Mouse (Mus musculus) neural tube, embryonic 14.5 days (tissue): ENCODE results near the gene Irf3. TPM values are rescaled to one million over a fixed set of nuclear protein-coding genes. Genes with fewer than 3 reads are reported as not detected.

Source experiments
- ATAC-seq: fragments of 200-750 bp; cut with Nextera tagmentation; 2 replicates; pipeline ENCODE4 v1.8.0; 2017; ENCODE audit warnings: low read depth, mild to moderate bottlenecking, moderate TSS enrichment, moderate library complexity
- H3K27ac ChIP-seq: fragments of 300-500 bp; sonication (generic); 2 replicates; pipeline ENCODE4 v1.5.1; 2014; ENCODE audit warnings: low read depth, mild to moderate bottlenecking, control low read depth, low read length, moderate library complexity, mixed read lengths
- H3K27me3 ChIP-seq: fragments of 300-500 bp; sonication (generic); 2 replicates; pipeline ENCODE4 v1.6.1; 2014; ENCODE audit warnings: low read length; ENCODE audit not compliant: control insufficient read depth, insufficient read depth
- H3K36me3 ChIP-seq: fragments of 300-500 bp; sonication (generic); 2 replicates; pipeline ENCODE4 v1.6.1; 2014; ENCODE audit warnings: low read length, mixed read lengths; ENCODE audit not compliant: control insufficient read depth, insufficient read depth
- H3K4me1 ChIP-seq: fragments of 300-500 bp; sonication (generic); 2 replicates; pipeline ENCODE4 v1.6.1; 2014; ENCODE audit warnings: low read length; ENCODE audit not compliant: control insufficient read depth, insufficient read depth
- H3K4me2 ChIP-seq: fragments of 300-500 bp; sonication (generic); 2 replicates; pipeline ENCODE4 v1.6.1; 2014; ENCODE audit warnings: mild to moderate bottlenecking, low read depth, low read length, control low read depth
- H3K4me3 ChIP-seq: fragments of 300-500 bp; sonication (generic); 2 replicates; pipeline ENCODE4 v1.5.1; 2014; ENCODE audit warnings: low read depth, low read length, control low read depth, mixed read lengths
- H3K9ac ChIP-seq: fragments of 300-500 bp; sonication (generic); replicated peaks from 2 replicates; pipeline ENCODE4 v1.6.1; 2014; ENCODE audit warnings: low read depth, mild to moderate bottlenecking, control low read depth, low read length, mixed read lengths
- H3K9me3 ChIP-seq: fragments of 300-500 bp; sonication (generic); 2 replicates; pipeline ENCODE4 v1.6.1; 2016; ENCODE audit warnings: low read length; ENCODE audit not compliant: control insufficient read depth
- WGBS: fragments of 180-500 bp; shearing (Covaris S2); extraction: QIAGEN DNeasy Blood & Tissue Kit; methylation state at CpG from one replicate; pipeline ENCODE4 v1.1.7; 2014; 5-methylcytosine and 5-hydroxymethylcytosine counted together
- polyA plus RNA-seq: library from polyadenylated mRNA; unstranded; fragments of >200 nt; fragmentation: Nextera tagmentation; extraction: Ambion mirVana; gene quantifications from 2 replicates; pipeline ENCODE4 v1.2.1, GENCODE M21; 2014

Irf3 gene
- polyA plus RNA-seq, 1 experiment from 2014 or later: 53.8 TPM

DNA sequence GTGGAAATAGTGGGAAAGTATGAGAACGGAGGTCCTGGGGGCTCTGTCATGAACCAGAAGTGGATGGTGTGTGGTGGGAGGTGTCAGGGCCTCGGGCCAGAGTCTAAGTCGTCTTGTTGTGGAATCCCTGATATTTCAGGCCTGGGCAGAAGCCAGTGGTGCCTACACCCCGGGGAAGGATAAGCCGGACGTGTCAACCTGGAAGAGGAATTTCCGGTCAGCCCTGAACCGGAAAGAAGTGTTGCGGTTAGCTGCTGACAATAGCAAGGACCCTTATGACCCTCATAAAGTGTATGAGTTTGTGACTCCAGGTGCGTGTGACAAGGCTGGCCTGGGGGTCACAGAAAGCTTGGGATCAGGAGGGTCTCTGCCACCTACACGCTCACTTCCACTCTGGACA is 2.3 kb downstream of the Irf3 start:
- no peak for ATAC-seq
- H3K9me3 ChIP-seq: no peaks in the 10 kb centered on the region
- peaks cover 10% of the 10 kb centered on the region for H3K4me1 ChIP-seq
- H3K36me3 ChIP-seq: peaks cover 34% of the 10 kb centered on the region
- H3K27me3 ChIP-seq: no peaks in the 10 kb centered on the region
- 78% methylated on average over 11 of the region's 11 CpGs for WGBS
- no peak overlapping the region for H3K4me3 ChIP-seq
- H3K27ac ChIP-seq: no peak overlapping the region
- H3K4me2 ChIP-seq: no peak overlapping the region
- H3K9ac ChIP-seq: no peak overlapping the region

DNA sequence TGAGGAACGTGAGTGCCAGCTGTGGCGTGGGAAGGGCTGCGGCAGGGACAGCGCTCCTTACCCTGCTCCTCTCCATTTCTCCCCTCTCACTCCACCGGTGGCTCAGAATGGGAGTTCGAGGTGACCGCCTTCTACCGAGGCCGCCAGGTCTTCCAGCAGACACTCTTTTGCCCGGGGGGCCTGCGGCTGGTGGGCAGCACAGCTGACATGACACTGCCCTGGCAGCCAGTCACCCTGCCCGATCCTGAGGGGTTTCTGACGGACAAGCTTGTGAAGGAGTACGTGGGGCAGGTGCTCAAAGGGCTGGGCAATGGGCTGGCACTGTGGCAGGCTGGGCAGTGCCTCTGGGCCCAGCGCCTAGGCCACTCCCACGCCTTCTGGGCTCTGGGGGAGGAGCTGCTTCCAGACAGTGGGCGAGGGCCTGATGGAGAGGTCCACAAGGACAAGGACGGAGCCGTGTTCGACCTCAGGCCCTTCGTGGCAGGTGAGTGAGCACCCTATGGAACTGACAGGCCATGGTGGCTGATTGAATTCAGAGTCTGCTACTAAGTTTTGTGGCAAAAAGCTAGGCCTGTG is 3.2 kb downstream of the Irf3 start:
- H3K27ac ChIP-seq: no peak overlapping the region
- no peaks in the 10 kb centered on the region for H3K9me3 ChIP-seq
- H3K36me3 ChIP-seq: peaks cover 42% of the 10 kb centered on the region
- no peaks in the 10 kb centered on the region for H3K27me3 ChIP-seq
- 82% methylated on average over 20 of the region's 21 CpGs for WGBS
- H3K9ac ChIP-seq: no peak overlapping the region
- no peak overlapping the region for H3K4me2 ChIP-seq
- H3K4me1 ChIP-seq: peaks cover 10% of the 10 kb centered on the region
- H3K4me3 ChIP-seq: no peak overlapping the region
- no peak for ATAC-seq

DNA sequence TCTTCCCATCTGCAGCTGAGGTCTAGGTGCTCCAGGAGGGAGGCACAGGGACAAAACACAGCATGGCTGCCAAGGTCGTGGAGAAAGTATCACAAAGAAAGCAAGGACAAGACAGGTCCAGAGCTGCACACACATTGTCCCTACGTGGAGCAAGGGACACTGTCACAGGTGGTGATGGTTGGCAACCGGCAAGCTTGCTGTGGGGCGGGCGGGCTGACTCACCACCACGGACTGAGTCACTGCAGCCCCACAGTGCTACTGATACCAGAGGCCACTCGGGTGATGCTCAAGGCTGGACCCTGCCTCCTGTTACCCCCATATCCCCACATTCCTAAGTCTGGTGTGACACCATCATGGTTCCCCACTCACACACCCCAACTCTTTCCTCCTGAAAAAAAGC is 5.0 kb downstream of the Irf3 start:
- Histone ChIP-seq H3K9me3 (no peaks in the 10 kb centered on the region), H3K4me1 (peaks cover 10% of the 10 kb centered on the region), H3K27me3 (no peaks in the 10 kb centered on the region), H3K36me3 (peaks cover 60% of the 10 kb centered on the region), H3K9ac (no peak overlapping the region), H3K4me3 (no peak overlapping the region), H3K27ac (no peak overlapping the region), H3K4me2 (no peak overlapping the region)
- 87% methylated on average over 7 of the region's 7 CpGs for WGBS
- no peak for ATAC-seq

DNA sequence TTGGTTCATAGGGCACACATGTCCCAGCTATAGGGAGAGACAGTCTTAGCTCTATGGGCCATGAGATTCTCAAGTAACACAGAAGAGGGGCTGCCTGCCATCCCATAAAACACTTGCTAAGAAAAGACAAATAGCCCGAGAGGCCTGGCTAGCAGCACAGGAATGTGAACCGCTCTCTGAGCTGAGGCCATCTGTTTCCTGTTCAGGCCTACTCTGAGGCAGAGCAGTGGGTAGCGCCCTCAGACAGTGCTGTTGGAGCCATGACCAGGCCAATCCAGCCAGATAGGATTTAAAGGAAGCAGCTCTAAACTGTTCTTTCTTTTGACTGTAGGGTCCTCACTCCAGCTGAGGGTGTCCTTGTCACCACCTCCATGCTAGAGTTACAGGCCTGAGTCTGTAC is 7.1 kb downstream of the Irf3 start:
- peaks cover 78% of the 10 kb centered on the region for H3K36me3 ChIP-seq
- no peak overlapping the region for H3K9ac ChIP-seq
- H3K4me2 ChIP-seq: no peak overlapping the region
- H3K27ac ChIP-seq: no peak overlapping the region
- no peaks in the 10 kb centered on the region for H3K27me3 ChIP-seq
- ATAC-seq: no peak
- 72% methylated on average over 3 of the region's 3 CpGs for whole genome bisulfite sequencing
- H3K4me1 ChIP-seq: no peaks in the 10 kb centered on the region
- no peaks in the 10 kb centered on the region for H3K9me3 ChIP-seq
- H3K4me3 ChIP-seq: no peak overlapping the region

DNA sequence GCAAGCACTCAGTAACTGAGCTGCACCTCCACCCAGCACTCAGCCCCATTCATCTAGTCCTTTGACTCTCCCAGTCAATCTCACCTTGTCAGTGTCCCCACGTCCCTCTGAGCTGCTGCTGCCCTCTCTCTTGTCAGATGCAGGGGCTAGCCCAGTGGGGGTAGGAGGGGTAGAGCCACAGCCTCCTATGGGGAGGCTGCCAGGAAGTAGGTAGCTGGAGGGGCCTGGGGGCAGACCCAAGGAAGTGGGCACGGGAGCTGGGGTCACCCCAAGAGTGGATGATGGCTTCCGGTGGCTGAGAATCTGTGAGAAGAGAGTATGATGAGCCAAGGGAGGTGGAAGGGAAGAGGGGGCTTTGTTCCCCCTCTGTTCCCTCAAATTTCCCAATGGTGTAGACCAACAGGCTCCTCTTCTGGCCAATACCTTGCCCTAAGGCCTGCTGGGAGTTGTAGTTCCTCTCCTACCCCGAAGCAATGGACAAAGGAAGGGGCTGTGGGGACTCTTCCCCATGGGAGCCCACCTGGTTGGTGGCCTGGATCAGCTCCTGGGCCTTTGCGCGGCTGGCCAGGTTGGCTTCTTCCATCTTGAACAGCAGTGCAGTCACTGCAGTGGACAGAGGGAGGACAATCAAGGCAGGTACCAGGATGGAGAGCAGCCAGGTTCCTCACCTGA is 8.0 kb downstream of the Irf3 start:
- H3K27ac ChIP-seq: no peak overlapping the region
- ATAC-seq: no peak
- no peaks in the 10 kb centered on the region for H3K27me3 ChIP-seq
- no peaks in the 10 kb centered on the region for H3K4me1 ChIP-seq
- WGBS: 90% methylated on average over 6 of the region's 6 CpGs
- no peak overlapping the region for H3K4me3 ChIP-seq
- H3K9ac ChIP-seq: no peak overlapping the region
- peaks cover 87% of the 10 kb centered on the region for H3K36me3 ChIP-seq
- no peak overlapping the region for H3K4me2 ChIP-seq
- no peaks in the 10 kb centered on the region for H3K9me3 ChIP-seq

DNA sequence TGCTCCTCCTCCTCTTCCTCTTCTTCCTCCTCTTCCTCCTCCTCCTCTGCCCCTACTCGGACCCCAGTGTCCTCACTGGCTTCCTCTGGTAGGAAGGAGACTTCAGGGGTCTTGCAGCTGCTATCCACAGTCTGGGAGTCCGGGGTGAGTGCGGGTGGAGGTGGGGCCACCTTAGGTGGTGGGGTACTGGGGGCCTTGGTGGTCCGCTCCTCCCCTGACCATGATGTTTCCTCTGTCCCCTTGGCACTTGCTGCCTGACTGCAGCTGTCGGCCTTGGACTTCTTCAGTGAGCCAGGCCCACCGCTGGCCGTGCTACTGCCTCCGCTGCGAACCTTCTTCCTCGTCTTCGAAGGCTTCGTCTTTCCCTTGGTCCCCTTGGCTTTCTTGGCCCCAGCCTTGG is 9.1 kb downstream of the Irf3 start:
- no peaks in the 10 kb centered on the region for H3K27me3 ChIP-seq
- WGBS: 95% methylated on average over 12 of the region's 12 CpGs
- no peak overlapping the region for H3K9ac ChIP-seq
- no peak overlapping the region for H3K4me2 ChIP-seq
- H3K9me3 ChIP-seq: no peaks in the 10 kb centered on the region
- H3K36me3 ChIP-seq: peaks cover 86% of the 10 kb centered on the region
- no peak overlapping the region for H3K27ac ChIP-seq
- H3K4me1 ChIP-seq: no peaks in the 10 kb centered on the region
- ATAC-seq: no peak
- H3K4me3 ChIP-seq: no peak overlapping the region

DNA sequence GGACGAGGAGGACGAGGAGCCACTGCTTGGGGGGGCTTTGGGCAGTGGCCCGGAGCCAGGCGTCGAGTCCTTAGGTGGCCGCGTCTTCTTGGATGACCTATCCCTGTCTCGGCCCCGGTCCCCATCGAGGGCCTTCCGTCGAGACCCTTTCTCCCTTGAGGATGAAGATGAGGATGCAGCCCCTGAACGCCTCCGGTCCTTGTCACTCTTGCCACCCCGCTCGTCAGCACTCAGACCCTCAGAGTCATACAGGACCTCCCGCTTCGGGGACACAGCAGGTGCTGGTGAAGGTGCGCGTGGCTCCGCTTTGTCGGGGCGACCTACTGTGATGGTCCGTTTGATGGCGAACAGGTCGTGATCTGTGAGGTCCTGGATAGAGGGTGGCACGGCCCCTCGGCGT is 9.7 kb downstream of the Irf3 start:
- Histone ChIP-seq H3K9me3 (no peaks in the 10 kb centered on the region), H3K27ac (no peak overlapping the region), H3K4me3 (no peak overlapping the region), H3K9ac (no peak overlapping the region), H3K27me3 (no peaks in the 10 kb centered on the region), H3K36me3 (peaks cover 88% of the 10 kb centered on the region), H3K4me1 (no peaks in the 10 kb centered on the region), H3K4me2 (no peak overlapping the region)
- WGBS: 96% methylated on average over 29 of the region's 29 CpGs
- no peak for ATAC-seq

DNA sequence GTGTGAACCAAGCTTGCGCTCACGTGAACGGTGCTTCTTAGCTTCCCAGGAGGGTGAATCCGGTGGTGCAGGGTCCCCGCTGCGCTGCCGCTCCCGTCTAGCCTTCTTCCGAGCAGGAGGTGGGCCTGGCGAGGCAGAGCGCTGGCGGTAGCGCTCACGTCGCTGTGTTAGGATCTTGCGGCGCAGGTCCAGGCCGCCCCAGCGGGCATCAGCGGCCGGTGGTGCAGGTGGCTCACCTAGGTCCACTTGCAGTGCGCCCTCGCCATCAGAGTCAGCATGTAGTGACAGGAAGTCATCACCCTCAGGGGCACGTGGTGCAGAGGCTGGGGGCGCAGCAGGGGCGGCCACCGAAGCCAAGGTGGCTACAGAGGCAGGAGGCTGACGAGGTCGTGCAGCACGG is 10.4 kb downstream of the Irf3 start:
- H3K9ac ChIP-seq: no peak overlapping the region
- no peaks in the 10 kb centered on the region for H3K27me3 ChIP-seq
- peaks cover 90% of the 10 kb centered on the region for H3K36me3 ChIP-seq
- no peaks in the 10 kb centered on the region for H3K9me3 ChIP-seq
- H3K4me2 ChIP-seq: no peak overlapping the region
- H3K4me1 ChIP-seq: no peaks in the 10 kb centered on the region
- 94% methylated on average over 30 of the region's 30 CpGs for WGBS
- no peak overlapping the region for H3K4me3 ChIP-seq
- no peak overlapping the region for H3K27ac ChIP-seq
- no peak for ATAC-seq

DNA sequence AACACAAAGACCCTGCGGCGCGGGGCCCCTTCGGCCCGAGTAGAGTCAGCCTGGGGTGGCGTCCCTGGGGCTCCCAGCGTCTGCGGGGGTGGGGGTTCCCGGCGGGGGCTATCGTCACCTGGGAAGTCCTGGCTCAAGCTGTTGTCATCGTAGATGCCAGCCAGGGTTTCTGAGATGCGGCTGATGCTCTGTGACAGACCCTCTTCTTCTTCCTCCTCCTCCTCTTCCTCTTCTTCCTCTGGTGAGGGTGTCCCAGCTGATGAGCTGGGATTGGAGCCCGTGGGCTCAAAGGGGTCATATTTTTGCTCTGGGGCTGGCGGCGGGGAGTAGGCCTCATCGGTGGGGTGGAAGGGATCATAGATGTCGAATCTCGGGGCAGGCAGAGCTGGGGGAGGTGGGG is 11.0 kb downstream of the Irf3 start:
- no peak for ATAC-seq
- H3K27ac ChIP-seq: no peak overlapping the region

More for the DNA sequence above, 11.0 kb downstream of the Irf3 start:
- no peak overlapping the region for H3K9ac ChIP-seq
- H3K4me3 ChIP-seq: no peak overlapping the region
- H3K4me1 ChIP-seq: no peaks in the 10 kb centered on the region
- H3K36me3 ChIP-seq: peaks cover 84% of the 10 kb centered on the region
- no peaks in the 10 kb centered on the region for H3K27me3 ChIP-seq
- WGBS: 94% methylated on average over 19 of the region's 19 CpGs
- H3K9me3 ChIP-seq: no peaks in the 10 kb centered on the region
- no peak overlapping the region for H3K4me2 ChIP-seq
